In the genomic region with DNA sequence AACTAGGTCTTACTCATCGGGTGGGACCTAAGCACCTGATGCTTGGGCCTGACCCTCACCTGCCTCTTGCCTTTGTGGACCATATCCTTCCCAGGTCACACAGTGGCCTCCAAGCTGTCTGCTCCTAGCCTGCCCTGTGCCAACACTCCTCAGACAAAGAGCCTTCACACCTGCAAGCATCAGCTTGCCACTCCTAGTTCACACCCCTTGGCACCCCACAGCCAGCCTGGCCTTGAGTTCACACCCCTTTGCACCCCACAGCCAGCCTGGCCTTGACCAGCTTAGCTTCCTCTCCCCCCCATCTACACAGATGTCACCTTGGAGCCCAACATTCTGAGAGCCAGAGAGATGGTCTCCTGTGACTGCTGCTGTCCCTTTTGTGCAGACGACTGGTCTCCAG, we compare ENCODE assay signal across 12 mouse cellular contexts. TPM values are rescaled to one million over a fixed set of nuclear protein-coding genes. Genes with fewer than 3 reads are reported as not detected.
DNase-seq lines count a peak whose midpoint lies in the region; ATAC-seq lines count a peak whose summit lies in the region.
"Had no signal": no experiment of that assay in that cellular context is flagged by ENCODE, and none has a peak within 500 bp of the region (broad histone marks: within the 10 kb centered on the region; RNA-seq: fewer than 3 reads in every experiment).

No protein-coding gene starts in this region.

- ATAC-seq in embryonic facial prominence, embryonic 13.5 days (ENCODE audit: insufficient number of reproducible peaks, insufficient read depth, low FRiP score, low TSS enrichment, low read depth), result no peak
- ATAC-seq in heart, embryonic 14.5 days (ENCODE audit: insufficient number of reproducible peaks, insufficient read depth, low FRiP score, low read depth), result no peak
- 0 out of 2 replicates have a peak, but pooled peaks have one; percentile 28 for ATAC-seq in monocyte, adult 5-6 weeks (replicated peaks; ENCODE audit: insufficient number of reproducible peaks, low FRiP score, low TSS enrichment, poor library complexity, severe bottlenecking)

- H3K4me2 ChIP-seq in embryonic facial prominence, embryonic 13.5 days, result no peak overlapping the region
- H3K4me2 ChIP-seq in heart, embryonic 14.5 days (ENCODE audit: low read length), result no peak overlapping the region
- H3K4me2 ChIP-seq: forebrain, embryonic 12.5 days; limb, embryonic 15.5 days; midbrain, embryonic 12.5 days had no signal

- no peaks in the 10 kb centered on the region for H3K9me3 ChIP-seq in embryonic facial prominence, embryonic 13.5 days
- H3K9me3 ChIP-seq in embryonic facial prominence, embryonic 10.5 days, result no peaks in the 10 kb centered on the region
- no peaks in the 10 kb centered on the region for H3K9me3 ChIP-seq in heart, embryonic 14.5 days (ENCODE audit: control insufficient read depth, low read length)
- H3K9me3 ChIP-seq: forebrain, embryonic 12.5 days; limb, embryonic 15.5 days; midbrain, embryonic 12.5 days had no signal

- no peak for DNase-seq in embryonic facial prominence, embryonic 10.5 days (ENCODE audit: low spot score)
- peak; percentile 10 for DNase-seq in kidney, postnatal 10 days
- DNase-seq in kidney, postnatal 14 days, result no peak
- DNase-seq in urinary bladder, adult 2 months (ENCODE audit: low spot score), result no peak
- no peak for DNase-seq in adrenal gland, postnatal 4 days (ENCODE audit: low spot score in 2 of 2)
- DNase-seq: kidney, adult 8-10 months had no signal

- H3K27me3 ChIP-seq in embryonic facial prominence, embryonic 13.5 days, result no peaks in the 10 kb centered on the region
- H3K27me3 ChIP-seq in embryonic facial prominence, embryonic 10.5 days (replicated peaks; ENCODE audit: low read depth, poor library complexity, severe bottlenecking), result no peaks in the 10 kb centered on the region
- no peaks in the 10 kb centered on the region for H3K27me3 ChIP-seq in heart, embryonic 14.5 days (ENCODE audit: control insufficient read depth, insufficient read depth, low read length)
- H3K27me3 ChIP-seq: forebrain, embryonic 12.5 days; limb, embryonic 15.5 days; midbrain, embryonic 12.5 days had no signal

- 0 out of 2 replicates have a peak, but pooled peaks cover 6% of the 10 kb centered on the region for H3K36me3 ChIP-seq in embryonic facial prominence, embryonic 13.5 days
- H3K36me3 ChIP-seq in embryonic facial prominence, embryonic 10.5 days (replicated peaks), result peaks cover 42% of the 10 kb centered on the region
- H3K36me3 ChIP-seq in heart, embryonic 14.5 days (ENCODE audit: control insufficient read depth, insufficient read depth, low read length), result no peaks in the 10 kb centered on the region

- WGBS in embryonic facial prominence, embryonic 13.5 days, result 93% methylated on average over 2 of the region's 2 CpGs
- 84% methylated on average over 2 of the region's 2 CpGs for WGBS in embryonic facial prominence, embryonic 10.5 days
- 48% methylated on average over 2 of the region's 2 CpGs for WGBS in heart, embryonic 14.5 days

- H3K9ac ChIP-seq in embryonic facial prominence, embryonic 13.5 days, result peak overlapping the region; percentile 12; the same call in 1 of the 2 replicates
- H3K9ac ChIP-seq in heart, embryonic 14.5 days (ENCODE audit: low read length), result 0 out of 2 replicates have a peak overlapping the region, but pooled peaks have one; percentile 0
- H3K9ac ChIP-seq: forebrain, embryonic 12.5 days; limb, embryonic 15.5 days; midbrain, embryonic 12.5 days had no signal

- H3K4me1 ChIP-seq in embryonic facial prominence, embryonic 13.5 days, result peaks cover 49% of the 10 kb centered on the region
- H3K4me1 ChIP-seq in embryonic facial prominence, embryonic 10.5 days, result peaks cover 70% of the 10 kb centered on the region
- peaks cover 58 to 87% of the 10 kb centered on the region in 2 experiments for H3K4me1 ChIP-seq in heart, embryonic 14.5 days (ENCODE audit: control insufficient read depth in 2 of 2, insufficient read depth in 2 of 2, low read length in 2 of 2)

- no peak overlapping the region for H3K4me3 ChIP-seq in embryonic facial prominence, embryonic 13.5 days
- no peak overlapping the region for H3K4me3 ChIP-seq in embryonic facial prominence, embryonic 10.5 days
- no peak overlapping the region for H3K4me3 ChIP-seq in heart, embryonic 14.5 days (ENCODE audit: control insufficient read depth in 1 of 2, insufficient read depth in 1 of 2, low read depth in 1 of 2, low read length in 2 of 2)
- H3K4me3 ChIP-seq: forebrain, embryonic 12.5 days; limb, embryonic 15.5 days; midbrain, embryonic 12.5 days had no signal

- no peak overlapping the region for H3K27ac ChIP-seq in embryonic facial prominence, embryonic 13.5 days
- no peak overlapping the region; the same call in 1 of the 2 replicates for H3K27ac ChIP-seq in embryonic facial prominence, embryonic 10.5 days (replicated peaks)
- H3K27ac ChIP-seq in heart, embryonic 14.5 days (replicated peaks in 1 of 2; ENCODE audit: control insufficient read depth in 1 of 2, insufficient read depth in 1 of 2, low read depth in 2 of 2, low read length in 2 of 2), result peak overlapping the region; percentile 61 to 79; a peak in 3 of 4 replicates
- H3K27ac ChIP-seq: forebrain, embryonic 12.5 days; midbrain, embryonic 12.5 days had no signal

RNA-seq across cellular contexts. Expression of a gene that starts 10.3 kb away (rescaled TPM):
- 23.0 and 25.7 TPM in 2 replicates for polyA plus RNA-seq in embryonic facial prominence, embryonic 13.5 days (2015; fragmentation: Nextera tagmentation; extraction: Ambion mirVana)
- polyA plus RNA-seq in embryonic facial prominence, embryonic 10.5 days (2016; fragmentation: Nextera tagmentation; extraction: Ambion mirVana), result 29.4 and 29.9 TPM in 2 replicates
- 15.4 and 15.6 TPM in 2 replicates for polyA plus RNA-seq in heart, embryonic 14.5 days (2014; fragmentation: Nextera tagmentation; extraction: Ambion mirVana)
- total RNA-seq in monocyte, adult 5-6 weeks (2017), result 15.8 to 51.1 TPM (median 20.4 TPM) in 3 replicates
- 11.2 and 15.8 TPM in 2 replicates for polyA plus RNA-seq in urinary bladder, adult 2 months (2012; rRNA removed)
- total RNA-seq in adrenal gland, postnatal 4 days (2021), result 10 to 100 TPM; 69.7 to 74.4 TPM

RNA-seq across cellular contexts. Expression of a gene that starts 49.1 kb away (rescaled TPM):
- polyA plus RNA-seq in embryonic facial prominence, embryonic 13.5 days (2015; fragmentation: Nextera tagmentation; extraction: Ambion mirVana), result 80.0 and 80.1 TPM in 2 replicates
- 71.0 and 72.1 TPM in 2 replicates for polyA plus RNA-seq in embryonic facial prominence, embryonic 10.5 days (2016; fragmentation: Nextera tagmentation; extraction: Ambion mirVana)
- 40.4 and 42.0 TPM in 2 replicates for polyA plus RNA-seq in heart, embryonic 14.5 days (2014; fragmentation: Nextera tagmentation; extraction: Ambion mirVana)
- total RNA-seq in monocyte, adult 5-6 weeks (2017), result 51.1 to 55.5 TPM (median 53.4 TPM) in 3 replicates
- polyA plus RNA-seq in urinary bladder, adult 2 months (2012; rRNA removed), result 33.7 and 34.9 TPM in 2 replicates
- 10 to 100 TPM; 36.0 to 36.2 TPM for total RNA-seq in adrenal gland, postnatal 4 days (2021)

RNA-seq across cellular contexts. Expression of a gene that starts 55.7 kb away (rescaled TPM):
- polyA plus RNA-seq in embryonic facial prominence, embryonic 13.5 days (2015; fragmentation: Nextera tagmentation; extraction: Ambion mirVana), result 46.0 and 48.8 TPM in 2 replicates
- polyA plus RNA-seq in embryonic facial prominence, embryonic 10.5 days (2016; fragmentation: Nextera tagmentation; extraction: Ambion mirVana), result 32.1 and 34.3 TPM in 2 replicates
- polyA plus RNA-seq in heart, embryonic 14.5 days (2014; fragmentation: Nextera tagmentation; extraction: Ambion mirVana), result 29.4 and 33.0 TPM in 2 replicates
- total RNA-seq in monocyte, adult 5-6 weeks (2017), result 47.0 to 82.9 TPM (median 61.5 TPM) in 3 replicates
- 24.0 and 24.7 TPM in 2 replicates for polyA plus RNA-seq in urinary bladder, adult 2 months (2012; rRNA removed)
- 10 to 100 TPM; 39.4 to 42.2 TPM for total RNA-seq in adrenal gland, postnatal 4 days (2021)

Comparison
In these comparisons a context has a peak if more than half of its experiments do, and no peak if none do; other contexts are left out.
1. H3K27ac ChIP-seq: peak in heart, embryonic 14.5 days (2 of 2); none in embryonic facial prominence, embryonic 13.5 days (single experiment) and embryonic facial prominence, embryonic 10.5 days (single experiment).